Mouse (Mus musculus): ENCODE results near the gene Olfr1333.
"Not testable (repeated sequence)": the region's sequence is repeated elsewhere in the genome, so short reads cannot be mapped to it uniquely, and the experiment has no call there.

Olfr1333 gene

DNA sequence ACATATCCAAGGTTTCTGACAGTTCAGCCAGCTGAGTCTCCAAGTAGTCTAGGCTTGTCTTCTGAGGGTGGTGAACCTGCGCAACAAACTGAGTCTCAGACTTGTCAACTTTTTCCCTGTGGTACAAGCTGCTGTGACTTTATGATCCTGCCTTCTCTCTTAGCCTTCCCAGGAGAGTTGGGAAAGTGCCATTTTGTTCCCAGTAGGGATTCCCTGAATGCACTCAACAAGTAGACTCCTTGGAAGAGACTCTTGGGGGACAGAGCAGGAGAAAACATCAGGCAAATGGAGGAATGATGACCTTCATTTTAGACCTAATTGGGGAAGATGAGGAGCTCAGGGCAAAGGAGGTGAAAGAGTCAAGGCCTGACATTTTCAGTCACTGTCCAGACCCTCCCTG lies at the start of gene Olfr1333:
TSS of gene Olfr1333 (minus strand) at position 101 of the 400 bp plus-strand sequence.
- no peak for DNase-seq

DNA sequence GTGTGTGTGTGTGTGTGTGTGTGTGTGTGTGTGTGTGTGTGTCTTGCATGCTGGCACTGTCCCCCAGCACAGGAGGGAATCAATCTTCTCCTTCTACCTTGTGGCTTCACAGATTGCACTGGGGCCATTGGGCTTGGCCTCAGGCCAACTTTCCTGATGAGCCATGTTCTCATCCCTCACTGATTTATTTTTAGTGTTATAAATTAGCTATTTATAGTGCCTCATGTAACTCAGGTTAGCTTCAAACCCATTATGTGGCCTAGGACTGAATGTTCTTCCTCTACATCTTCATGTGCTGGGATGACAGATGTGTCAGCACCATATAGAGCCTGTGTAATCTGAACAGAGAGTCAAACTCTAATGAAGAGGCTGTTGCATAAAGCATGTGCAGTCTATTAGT lies 31.5 kb upstream of the Olfr1333 start:
- DNase-seq: no peak

DNA sequence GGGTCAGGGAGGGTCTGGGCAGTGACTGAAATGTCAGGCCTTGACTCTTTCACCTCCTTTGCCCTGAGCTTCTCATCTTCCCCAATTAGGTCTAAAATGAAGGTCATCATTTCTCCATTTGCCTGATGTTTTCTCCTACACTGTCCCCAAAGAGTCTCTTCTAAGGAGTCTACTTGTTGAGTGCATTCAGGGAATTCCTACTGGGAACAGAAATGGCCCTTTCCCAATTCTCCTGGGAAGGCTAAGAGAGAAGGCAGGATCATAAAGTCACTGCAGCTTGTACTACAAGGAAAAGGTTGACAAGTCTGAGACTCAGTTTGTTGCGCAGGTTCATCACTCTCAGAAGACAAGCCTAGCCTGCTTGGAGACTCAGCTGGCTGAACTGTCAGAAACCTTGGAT lies 28.3 kb upstream of the Olfr1333 start, which contains the start of gene Olfr1331:
TSS of gene Olfr1331 (plus strand) at position 301 of the 400 bp plus-strand sequence.
- DNase-seq: no peak

DNA sequence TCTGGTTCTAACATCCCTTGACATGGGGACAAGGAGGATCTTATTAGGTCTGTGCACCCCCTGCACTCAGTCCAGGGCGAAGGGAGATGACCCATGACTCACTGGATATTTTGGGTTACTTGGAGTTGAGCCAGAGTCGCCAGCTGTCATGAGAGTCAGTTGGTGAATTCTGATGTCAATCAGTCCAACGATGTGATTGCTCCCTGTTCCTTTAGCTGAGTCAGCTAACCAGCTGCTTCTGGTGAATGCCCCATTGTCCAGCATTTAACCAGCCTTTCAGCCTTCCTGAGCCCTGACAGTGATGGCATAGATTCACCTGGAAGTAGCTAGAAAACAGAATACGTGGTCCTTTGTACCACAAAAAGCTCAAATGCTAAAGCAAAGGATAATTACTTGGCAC lies 26.6 kb upstream of the Olfr1333 start:
- no peak for DNase-seq

DNA sequence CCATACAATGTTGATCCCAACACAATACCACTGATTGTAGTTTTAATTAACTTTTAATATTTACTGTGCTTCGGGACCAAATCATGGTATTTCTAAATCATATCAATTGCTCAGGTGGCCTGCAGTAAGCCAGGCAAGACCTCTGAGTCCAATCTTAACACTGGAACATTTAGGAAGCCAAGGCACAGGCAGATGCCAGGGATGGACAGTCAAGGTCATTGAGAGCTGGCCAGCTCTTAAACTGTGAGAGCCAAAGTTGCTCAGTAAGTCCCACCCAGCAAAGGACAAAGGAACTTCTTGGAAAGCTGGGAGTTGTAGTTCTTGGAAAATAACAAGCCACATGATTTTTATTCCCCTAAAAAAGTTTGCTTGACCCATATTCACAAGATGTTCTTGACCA lies 25.7 kb upstream of the Olfr1333 start:
- DNase-seq: no peak

DNA sequence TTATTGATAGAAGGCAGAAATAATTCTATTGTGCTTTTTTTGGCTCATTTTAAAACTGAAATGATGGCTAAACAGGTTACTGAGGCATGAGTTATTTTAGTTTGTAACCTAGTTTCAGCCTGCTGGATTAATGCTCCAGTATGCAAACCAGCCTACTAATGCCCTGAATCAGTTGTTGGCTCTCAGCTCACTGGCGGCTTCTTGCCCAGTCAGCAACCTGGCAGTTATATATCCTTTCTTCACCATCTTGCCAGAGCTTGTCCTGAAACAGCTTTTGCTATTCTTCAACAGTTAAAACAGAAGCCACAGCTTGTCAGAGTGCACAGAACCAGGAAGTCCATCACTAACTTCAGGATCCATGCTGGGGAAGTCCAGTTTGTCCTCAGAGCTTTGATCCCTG lies 17.2 kb downstream of the Olfr1333 start:
- DNase-seq: no peak

DNA sequence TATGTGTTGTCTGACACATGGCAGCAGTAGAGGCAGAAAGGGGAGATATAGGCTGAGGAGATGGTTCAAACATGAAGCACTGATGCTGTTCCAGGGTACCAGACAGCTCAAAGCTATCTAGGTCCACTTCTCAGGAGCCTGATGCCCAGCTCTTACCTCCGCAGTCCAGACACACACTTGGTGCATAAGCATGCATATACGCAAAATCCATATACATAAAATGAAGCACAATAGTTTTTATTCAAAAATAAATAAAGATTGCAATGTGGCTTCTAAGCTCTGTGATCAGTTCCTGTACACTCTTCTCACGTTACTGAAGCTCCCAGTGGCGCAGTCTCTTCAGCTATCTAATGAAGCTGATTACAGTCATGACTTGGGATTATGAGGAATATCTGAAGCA lies 26.2 kb downstream of the Olfr1333 start, which contains the start of gene Olfr1335:
TSS of gene Olfr1335 (minus strand) at position 101 of the 400 bp plus-strand sequence.
- DNase-seq: no peak

DNA sequence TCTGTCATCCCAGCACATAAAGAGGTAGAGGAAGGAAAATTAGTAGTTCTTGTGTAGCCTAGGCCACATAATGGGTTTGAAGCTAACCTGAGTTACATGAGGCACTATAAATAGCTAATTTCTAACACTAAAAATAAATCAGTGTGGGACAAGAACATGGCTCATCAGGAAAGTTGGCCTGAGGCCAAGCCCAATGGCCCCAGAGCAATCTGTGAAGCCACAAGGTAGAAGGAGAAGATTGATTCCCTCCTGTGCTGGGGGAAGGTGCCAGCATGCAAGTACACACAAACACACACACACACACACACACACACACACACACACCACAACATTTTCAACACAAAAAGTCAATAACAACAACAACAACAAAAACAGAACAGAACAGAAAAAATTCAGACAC lies 43.3 kb downstream of the Olfr1333 start:
- not testable (repeated sequence) for DNase-seq

DNA sequence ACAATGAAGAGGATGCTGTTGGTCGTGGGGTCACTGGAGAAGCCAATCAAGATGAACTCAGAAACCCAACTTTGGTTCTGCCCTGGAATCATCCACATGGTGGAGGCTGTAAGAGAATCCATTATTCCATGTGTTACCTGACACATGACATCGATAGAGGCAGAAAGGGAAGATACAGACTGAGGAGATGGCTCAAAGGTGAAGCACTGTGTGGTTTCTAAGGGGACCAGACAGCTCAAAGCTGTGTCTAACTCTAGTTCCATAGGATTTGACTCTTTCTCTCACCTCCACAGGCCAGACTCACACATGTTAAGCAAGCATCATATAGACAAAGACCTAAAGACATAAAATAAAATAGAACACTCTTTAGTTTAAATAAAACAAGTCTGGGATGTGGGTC lies 53.6 kb downstream of the Olfr1333 start, which contains the start of gene Olfr1337:
TSS of gene Olfr1337 (minus strand) at position 101 of the 400 bp plus-strand sequence.
- DNase-seq: no peak
